ENCODE assay signal across 26 mouse cellular contexts in genomic region chr5:150961615-150962014, GRCm38 (mm10). TPM values are rescaled to one million over a fixed set of nuclear protein-coding genes. Genes with fewer than 3 reads are reported as not detected.
"Had no signal": no experiment of that assay in that cellular context is flagged by ENCODE, and none has a peak within 500 bp of the region (broad histone marks: within the 10 kb centered on the region; RNA-seq: fewer than 3 reads in every experiment).

No protein-coding gene starts in this region.

- H3K27ac ChIP-seq: limb, embryonic 12.5 days; limb, embryonic 15.5 days; liver, embryonic 14.5 days; macrophage; midbrain, embryonic 10.5 days; midbrain, embryonic 13.5 days; neural tube, embryonic 13.5 days had no signal

- H3K4me1 ChIP-seq: limb, embryonic 12.5 days; limb, embryonic 15.5 days; midbrain, embryonic 10.5 days; midbrain, embryonic 13.5 days; neural tube, embryonic 13.5 days had no signal

- H3K4me3 ChIP-seq: limb, embryonic 12.5 days; limb, embryonic 15.5 days; midbrain, embryonic 10.5 days; midbrain, embryonic 13.5 days; myocyte; neural tube, embryonic 13.5 days had no signal

- DNase-seq: kidney, adult 18-20 months; kidney, adult 9 months; kidney, postnatal 14 days; kidney, postnatal 4 days; left cerebral cortex, postnatal 4 days; liver, postnatal 0 days; lung, embryonic 14.5 days; retina, postnatal 1 day; thymus, adult 2 months; thymus, postnatal 14 days; thymus, postnatal 4 days had no signal

- ATAC-seq: intestine, embryonic 16.5 days; liver, postnatal 0 days; lung, postnatal 0 days; midbrain, embryonic 13.5 days; midbrain, embryonic 16.5 days had no signal

- H3K27me3 ChIP-seq: limb, embryonic 15.5 days; midbrain, embryonic 13.5 days had no signal

- H3K4me2 ChIP-seq: limb, embryonic 12.5 days; limb, embryonic 15.5 days; liver, embryonic 11.5 days; lung, embryonic 14.5 days; midbrain, embryonic 13.5 days; neural tube, embryonic 13.5 days had no signal

- H3K9me3 ChIP-seq: limb, embryonic 12.5 days; limb, embryonic 15.5 days; midbrain, embryonic 10.5 days; midbrain, embryonic 13.5 days; neural tube, embryonic 13.5 days had no signal

- H3K9ac ChIP-seq: limb, embryonic 12.5 days; limb, embryonic 15.5 days; liver, embryonic 14.5 days; liver, postnatal 0 days; lung, embryonic 14.5 days; midbrain, embryonic 13.5 days; neural tube, embryonic 13.5 days had no signal

- H3K36me3 ChIP-seq: limb, embryonic 12.5 days; limb, embryonic 15.5 days; midbrain, embryonic 10.5 days; midbrain, embryonic 13.5 days; neural tube, embryonic 13.5 days had no signal

RNA-seq across cellular contexts. Expression of gene Kl, which starts 9.2 kb away (rescaled TPM):
- total RNA-seq: megakaryocyte, adult 5-6 weeks; monocyte, adult 5-6 weeks; neutrophil, adult 5-6 weeks had no signal
- polyA plus RNA-seq: liver, embryonic 11.5 days; macrophage; myocyte had no signal
